Mouse (Mus musculus): ENCODE results near the gene Coro1a. TPM values are rescaled to one million over a fixed set of nuclear protein-coding genes. Genes with fewer than 3 reads are reported as not detected.
"Not testable (repeated sequence)": the region's sequence is repeated elsewhere in the genome, so short reads cannot be mapped to it uniquely, and the experiment has no call there.

Gene Coro1a
- total RNA-seq, 2 experiments from 2014 or later, result 2.0 to 2.4 TPM

DNA sequence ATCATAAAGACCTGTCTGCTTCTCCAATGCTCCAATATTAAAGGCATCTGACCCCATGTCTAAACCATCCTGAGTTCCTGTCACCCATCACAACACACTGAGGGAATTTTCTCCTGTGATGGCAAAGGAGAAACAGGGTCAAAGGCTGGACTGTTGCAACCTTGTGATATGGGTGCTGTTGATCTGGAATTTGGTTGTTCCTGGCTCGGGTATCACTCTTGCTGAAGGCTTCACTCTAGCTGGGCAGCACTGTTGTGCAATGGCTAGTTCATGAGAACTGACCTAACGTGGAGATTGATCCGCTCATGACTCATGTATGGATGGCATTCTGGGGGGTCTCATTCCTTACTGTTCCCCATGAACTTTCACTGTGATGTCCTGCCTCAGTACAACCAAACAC, 18.6 kb downstream of the Coro1a start:
- no peak for DNase-seq (ENCODE audit: low spot score)

DNA sequence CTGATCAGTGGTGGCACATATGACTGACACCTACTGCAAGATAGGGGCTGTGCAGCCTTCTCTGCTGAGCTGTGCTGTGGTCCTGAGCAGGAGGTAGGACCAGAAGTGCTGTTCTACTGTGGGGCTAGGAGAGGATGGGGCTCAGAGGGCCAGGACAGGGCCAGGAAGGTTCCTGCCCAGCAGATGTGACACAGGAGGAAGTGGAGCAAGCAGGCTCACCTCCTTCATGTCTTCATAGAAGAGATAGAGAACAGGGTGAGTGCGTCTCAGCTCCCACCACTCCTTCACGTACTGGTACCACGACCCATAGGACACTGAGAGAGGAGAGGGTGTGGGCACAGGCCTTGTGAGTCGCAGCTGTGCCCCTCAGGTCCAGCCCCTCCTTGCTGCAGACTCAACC, 19.4 kb downstream of the Coro1a start:
- not testable (repeated sequence) for DNase-seq (ENCODE audit: low spot score)

DNA sequence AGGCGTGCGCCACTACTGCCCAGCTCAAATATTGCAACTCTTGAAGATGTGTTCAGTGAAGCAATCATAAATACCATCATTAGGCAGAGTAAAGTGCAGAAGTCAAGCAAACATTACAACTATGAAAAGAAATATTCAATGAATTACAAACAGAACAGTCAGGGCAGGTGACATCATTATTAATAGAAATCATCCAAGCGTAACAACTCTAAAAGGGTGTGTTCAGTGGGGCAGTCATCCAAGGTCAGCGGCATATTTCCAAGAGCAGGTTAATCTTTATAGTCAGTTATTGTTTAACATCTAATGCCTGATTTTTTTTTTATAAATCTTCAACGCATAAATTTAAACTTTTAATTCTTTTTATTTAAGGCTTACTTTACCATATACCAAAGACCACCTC, 26.4 kb downstream of the Coro1a start:
- DNase-seq (ENCODE audit: low spot score), result no peak

DNA sequence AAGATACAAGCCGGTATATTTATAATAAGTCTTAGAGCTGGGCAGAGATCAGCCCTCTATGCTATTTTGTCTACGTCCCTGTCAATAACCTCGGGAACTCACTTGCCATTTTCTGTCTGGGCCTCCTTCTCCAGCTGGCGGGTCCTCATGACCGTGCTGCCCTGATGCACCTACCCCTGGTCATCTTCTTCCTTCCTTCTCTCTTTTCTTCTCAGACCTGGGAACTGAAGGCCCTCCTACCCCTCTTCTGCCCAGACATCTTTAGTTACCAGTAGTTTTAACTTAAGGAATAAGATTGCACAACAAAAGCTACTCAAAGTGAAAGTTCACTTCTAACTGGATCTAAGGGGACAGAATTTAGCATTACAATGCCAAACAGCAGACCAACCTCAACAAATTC, 27.9 kb downstream of the Coro1a start:
- DNase-seq (ENCODE audit: low spot score), result no peak

DNA sequence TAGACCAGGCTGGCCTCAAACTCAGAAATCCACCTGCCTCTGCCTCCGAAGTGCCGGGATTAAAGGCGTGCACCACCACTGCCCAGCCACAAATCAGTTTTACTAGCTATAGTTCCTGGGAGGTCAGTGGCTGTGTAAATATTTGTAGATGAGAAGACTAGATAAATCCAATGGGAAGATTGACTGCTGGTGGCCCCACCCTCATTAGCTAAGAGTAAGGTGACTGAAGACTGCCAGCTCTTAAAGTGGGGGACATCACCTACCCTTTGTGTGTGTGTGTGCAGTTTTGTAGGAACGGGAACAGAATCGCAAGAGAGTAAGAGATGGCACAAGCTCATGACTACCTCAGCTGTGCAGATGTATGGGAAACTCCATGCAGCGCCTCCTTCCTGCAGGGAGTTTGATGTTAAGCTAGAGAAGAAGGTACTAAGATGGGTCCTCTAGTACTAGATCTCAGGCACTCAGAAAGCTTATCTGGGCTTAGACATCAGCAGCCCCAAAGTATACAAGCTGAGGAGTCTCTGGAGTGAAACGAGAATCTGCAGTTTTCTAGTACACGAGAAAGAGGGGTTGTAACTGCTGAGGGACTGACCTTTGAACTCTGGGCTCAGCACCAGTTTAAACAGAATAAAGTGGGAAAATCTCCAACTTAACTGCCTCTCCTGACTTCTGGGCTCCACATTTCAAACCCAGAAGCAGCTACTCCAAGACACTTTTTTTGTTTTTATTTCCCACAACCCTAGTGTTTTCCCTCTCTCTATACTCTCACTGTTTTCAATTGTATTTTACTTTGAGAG, 28.8 kb downstream of the Coro1a start:
- no peak for DNase-seq (ENCODE audit: low spot score)

DNA sequence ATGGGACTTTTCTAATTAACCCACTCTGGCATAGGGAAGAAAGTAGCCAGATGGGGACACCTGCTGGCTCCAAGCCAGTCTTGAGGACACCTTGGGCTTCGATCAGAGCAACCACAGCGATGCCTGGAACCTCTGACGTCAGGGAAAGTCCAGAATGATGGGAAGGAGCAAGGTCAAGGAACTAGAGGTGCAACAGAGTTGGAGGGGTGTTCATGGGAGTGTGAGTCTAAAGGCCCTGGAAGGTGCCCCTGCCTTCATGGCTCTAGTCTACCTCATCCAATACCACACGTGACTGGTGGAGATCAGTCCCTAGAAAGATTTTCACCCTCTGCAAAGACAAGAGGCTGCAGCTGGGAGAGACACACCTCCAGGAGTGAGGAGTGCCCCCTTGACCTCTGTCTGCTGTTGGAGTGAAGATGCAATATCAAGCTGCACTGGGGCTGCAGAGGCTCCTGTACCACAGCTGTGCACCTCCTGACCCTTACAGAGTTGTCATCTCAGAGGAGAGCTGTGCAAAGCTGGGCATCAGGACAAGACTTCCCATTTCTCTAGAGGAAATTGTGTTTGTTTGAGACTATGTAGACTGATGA, 30.9 kb downstream of the Coro1a start:
- no peak for DNase-seq (ENCODE audit: low spot score)

DNA sequence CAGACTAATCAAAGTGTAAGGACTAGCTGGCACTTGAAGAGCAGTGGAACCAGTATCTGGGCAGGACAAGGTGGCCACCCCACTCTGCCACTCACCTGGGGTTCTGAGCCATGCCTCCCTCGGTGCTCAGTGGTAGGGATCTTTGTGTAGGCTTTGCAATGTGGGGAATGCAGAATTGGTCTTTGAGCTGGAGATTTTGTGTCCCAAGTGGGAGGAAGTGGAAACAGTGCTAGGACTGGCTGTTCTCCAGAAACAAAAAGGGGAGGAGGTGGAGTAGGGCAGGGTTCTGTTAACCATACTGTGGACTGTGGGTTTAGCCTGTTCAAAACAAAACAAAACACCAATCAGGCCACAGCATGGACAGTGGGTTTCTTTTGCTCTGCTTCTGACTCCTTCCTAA, 31.4 kb downstream of the Coro1a start, which contains the start of gene Sult1a1:
TSS of gene Sult1a1 (minus strand) at position 226 of the 400 bp plus-strand sequence.
- peak; percentile 84 for DNase-seq (ENCODE audit: low spot score)

DNA sequence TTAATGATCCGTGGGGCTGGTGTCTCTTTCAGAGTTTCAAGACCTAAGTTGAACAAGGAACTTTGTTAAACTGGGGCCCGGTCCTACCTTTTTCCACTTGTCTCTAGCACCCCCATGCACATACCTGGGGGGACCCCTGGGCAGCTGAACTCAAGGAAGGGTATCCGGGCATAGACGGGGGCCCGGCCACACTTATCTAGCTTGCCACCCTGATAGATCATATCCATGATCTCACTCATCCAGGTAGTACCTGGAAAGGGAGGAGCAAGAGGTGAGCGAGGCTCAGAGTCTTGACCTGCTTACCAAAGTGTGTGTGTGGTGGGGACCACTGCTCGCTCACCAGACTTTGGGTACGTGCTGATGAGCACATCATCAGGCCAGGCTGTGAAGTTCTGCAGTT, 32.5 kb downstream of the Coro1a start:
- DNase-seq (ENCODE audit: low spot score), result no peak

DNA sequence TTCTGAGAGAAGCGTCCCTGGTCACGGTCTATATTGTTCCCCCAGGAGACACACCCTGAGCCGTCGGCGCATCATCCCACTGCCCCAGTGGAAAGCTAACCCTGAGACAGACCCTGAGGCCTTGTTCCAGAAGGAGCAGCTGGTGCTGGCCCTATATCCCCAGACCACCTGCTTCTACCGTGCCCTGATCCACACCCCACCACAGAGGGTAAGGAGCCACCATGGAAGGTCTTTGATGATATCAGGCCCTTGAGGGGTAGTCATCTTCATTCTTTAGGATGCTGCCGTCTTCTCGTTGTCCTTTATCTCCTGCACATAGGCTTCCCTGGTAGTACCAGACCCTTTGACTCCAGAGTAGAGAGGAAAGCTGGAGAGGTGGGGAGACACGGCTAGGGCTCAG, 35.5 kb downstream of the Coro1a start:
- no peak for DNase-seq (ENCODE audit: low spot score)

DNA sequence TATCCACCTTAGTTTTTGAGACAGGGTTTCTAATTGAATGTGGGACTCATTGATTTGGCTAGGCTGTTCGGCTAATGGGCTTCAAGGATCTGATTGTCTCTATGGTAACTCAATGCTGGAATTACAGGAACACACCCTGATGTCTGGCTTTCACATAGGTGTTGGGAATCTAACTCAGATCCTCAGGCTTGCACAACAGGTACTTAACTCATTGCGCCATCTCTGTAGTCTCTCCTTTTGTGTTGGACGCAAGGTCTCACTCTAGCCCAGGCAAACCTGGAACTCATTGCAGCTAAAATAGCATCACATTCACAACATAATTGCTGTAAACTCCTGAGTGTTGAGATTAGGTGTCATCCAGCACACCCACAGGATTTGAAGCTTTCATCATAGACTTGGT, 37.4 kb downstream of the Coro1a start:
- DNase-seq (ENCODE audit: low spot score), result no peak

DNA sequence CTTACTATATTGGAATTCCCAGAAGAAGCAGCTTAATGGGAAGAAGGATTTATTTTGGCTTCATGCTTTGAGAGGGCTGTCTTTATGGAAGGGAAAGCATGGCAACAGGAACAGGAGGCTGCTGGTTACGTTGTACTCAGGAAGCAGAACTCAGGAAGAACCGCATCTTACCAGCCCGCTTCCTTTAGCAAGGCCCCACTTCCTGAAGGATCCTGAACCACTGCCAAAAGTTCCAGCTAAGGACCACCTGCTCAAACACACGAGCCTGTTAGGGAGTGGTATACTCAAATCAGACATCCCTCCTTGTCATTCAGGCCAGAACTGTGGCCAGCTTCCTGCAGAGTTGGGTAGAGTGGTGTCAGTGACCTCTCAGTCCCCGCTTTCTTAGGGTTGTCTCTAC, 39.1 kb downstream of the Coro1a start:
- no peak for DNase-seq (ENCODE audit: low spot score)

DNA sequence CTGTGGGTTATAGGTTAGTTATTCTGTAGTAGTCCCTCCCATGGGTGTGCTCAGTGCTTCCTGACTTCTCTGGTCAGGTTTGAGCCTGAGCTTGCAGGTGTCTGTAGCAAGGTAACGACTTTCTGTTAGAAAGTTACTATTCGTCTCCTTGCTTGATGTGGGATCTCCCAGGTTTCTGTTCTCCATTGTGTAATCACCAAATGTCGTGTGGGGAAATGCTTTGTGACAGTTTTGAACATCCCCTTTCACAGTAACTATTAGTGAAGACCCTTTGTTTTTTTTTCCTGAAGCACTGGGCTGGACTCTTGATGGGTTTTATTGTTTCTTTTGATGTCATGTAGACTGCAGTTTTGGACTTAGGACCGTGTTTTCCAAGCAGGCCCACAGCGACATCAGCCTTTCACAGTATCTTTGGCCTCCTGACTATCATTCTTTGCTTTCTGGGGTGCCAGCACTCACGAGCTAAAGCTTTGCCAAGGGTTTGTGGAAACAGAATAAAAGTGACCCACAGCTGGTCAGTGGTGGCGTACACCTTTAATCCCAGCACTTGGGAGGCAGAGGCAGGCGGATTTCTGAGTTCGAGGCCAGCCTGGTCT, 40.0 kb downstream of the Coro1a start:
- no peak for DNase-seq (ENCODE audit: low spot score)

DNA sequence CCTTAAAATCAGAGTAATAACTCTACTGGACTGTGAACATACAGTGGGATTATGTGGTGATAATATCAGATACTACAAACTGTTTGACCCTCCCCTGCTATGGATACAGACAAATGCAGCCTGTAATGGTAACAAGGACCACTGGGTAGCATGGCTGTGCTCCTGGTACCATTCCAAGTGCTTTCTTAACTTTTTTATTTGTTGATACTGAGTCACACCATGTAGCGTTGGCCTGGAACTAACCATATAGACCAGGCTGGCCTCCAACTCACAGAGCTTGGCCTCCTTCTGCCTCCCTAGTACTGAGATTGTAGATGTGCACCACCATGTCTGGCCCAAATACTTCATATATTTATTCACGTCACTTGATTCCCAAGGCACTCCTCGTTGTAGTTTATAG, 42.3 kb downstream of the Coro1a start:
- peak; percentile 51 for DNase-seq (ENCODE audit: low spot score)

DNA sequence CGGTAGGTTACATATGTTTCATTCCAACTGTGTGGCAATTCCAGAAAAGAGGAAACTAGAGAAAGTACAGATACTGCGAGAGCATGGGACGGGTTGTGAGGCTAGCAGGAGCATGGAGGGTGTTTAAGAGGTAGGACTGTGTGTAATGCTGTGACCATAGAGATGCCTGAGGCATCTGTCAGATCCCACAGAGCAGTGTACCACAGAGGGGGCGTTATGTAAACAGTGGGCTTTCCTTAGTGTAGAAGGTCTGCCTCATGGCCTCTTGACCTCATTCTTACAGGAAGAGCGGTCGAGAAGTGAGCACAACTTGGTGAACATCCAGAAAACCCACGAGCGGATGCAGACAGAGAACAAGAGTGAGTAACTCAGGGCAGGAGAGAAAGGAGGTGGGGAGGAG, 43.9 kb downstream of the Coro1a start:
- no peak for DNase-seq (ENCODE audit: low spot score)

DNA sequence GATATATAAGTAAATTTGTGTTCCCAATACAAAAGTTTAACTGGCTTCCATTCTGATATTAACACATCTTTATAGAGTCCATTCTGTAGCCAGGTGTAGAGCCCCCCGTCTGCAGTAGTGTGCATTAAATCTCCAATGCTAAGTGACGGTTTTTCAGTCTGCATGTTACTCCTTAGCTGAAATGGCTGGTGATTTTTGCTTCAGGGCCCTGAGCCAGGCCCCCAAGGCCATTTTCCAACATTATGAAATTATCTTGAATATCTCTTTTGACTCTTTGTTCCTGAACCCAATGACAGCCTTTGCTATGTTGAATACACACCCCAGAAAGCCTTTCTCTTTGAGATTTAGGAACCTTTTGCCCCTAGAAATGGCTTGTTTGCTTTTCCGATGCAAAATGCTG, 47.8 kb downstream of the Coro1a start:
- no peak for DNase-seq (ENCODE audit: low spot score)

DNA sequence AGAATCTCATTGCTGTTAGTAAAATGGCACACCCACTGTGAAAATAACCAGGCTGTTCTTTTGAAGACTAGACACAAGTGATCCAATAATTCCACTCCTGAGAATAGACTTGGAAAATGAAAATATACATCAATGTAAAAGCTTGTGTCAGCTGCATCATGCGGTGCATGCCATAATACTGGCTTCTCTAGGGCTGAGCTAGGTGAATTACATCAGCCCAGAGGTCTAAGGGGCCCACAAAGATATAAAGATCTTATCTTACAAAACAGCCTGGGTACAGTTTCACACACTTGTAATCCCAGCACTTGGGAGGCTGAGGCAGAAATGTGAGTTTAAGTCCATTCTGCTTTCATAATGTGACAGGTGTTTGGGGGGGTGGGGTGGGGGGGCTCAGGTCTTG, 50.1 kb downstream of the Coro1a start:
- DNase-seq (ENCODE audit: low spot score), result no peak

DNA sequence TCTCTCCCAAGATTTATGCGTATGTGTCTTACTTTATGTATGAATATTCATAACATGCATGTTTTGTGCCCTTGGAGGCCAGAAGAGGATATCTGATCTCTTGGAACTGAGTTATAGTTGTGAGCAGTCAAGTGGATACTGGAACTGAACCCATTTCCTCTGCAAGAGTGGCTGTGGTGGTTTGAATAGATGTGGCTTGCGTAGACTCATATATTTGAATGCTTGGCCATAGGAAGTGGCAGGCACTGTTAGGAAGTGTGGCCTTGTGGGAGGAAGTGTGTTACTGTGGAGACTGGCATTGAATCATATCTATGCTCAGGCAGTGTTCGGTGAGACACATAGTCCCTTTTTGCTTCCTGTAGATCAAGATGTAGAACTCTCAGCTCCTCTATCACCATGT, 51.9 kb downstream of the Coro1a start:
- DNase-seq (ENCODE audit: low spot score), result no peak

DNA sequence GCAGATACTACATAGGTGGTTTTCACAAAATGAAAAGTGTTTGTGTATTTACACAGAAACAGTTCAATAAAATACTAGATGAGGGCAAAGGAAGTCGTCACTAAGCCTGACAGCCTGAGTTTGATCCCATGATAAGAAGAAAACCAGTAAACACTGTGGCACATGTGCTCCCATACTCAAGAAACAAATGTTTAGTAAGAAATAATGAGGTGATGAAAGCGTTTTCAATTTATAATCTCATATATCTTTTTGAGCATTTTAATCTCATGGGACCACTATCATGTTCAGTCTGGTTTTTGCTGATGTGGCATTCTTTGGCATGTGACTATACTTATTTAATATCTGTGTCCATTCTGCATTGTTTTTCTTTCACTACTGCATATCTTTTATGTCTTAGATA, 53.6 kb downstream of the Coro1a start:
- no peak for DNase-seq (ENCODE audit: low spot score)

DNA sequence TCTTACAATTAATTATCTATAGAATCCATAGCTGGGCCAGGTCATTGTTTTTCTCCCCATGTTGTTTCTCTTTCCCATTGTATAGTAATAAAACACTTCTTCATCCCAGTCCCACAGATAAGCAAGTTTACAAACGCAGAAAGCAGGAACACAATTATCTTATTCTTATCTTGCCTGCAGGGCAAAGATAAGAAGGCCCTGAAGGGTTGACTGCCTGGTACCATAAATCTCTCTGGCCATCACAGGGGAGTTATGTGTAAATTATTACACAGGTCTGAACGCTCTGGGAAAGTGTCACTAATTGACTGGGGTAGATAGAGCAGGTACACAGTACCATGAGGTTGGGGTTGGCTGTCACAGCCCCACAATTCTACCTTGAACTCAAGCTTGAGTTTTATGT, 56.7 kb downstream of the Coro1a start:
- DNase-seq (ENCODE audit: low spot score), result no peak

Measured in gastrocnemius, adult 18-20 months (tissue).